Mouse (Mus musculus) CH12.LX (cell line): ENCODE measurements around the gene Tstd2. TPM values are rescaled to one million over a fixed set of nuclear protein-coding genes. Genes with fewer than 3 reads are reported as not detected.

ENCODE experiments used
- DNase-seq: peaks from one replicate; pipeline ENCODE4 v3.0.0-alpha.2; 2013; ENCODE audit errors: extremely low read depth
- H3K27ac ChIP-seq: 2 replicates; pipeline ENCODE4 v1.5.1; 2012; ENCODE audit warnings: low read depth, mild to moderate bottlenecking, control low read depth, moderate library complexity; ENCODE audit not compliant: insufficient read depth
- H3K27me3 ChIP-seq: replicated peaks from 2 replicates; pipeline ENCODE3; 2012; ENCODE audit warnings: inconsistent platforms
- H3K36me3 ChIP-seq, 2 experiments: replicated peaks in 1 of 2; 2 replicates each; pipeline versions ENCODE3 to v1.6.1; 2012; ENCODE audit warnings: inconsistent platforms in 1 of 2, low read length in 1 of 2, mild to moderate bottlenecking in 1 of 2, mixed read lengths in 1 of 2, moderate library complexity in 1 of 2; ENCODE audit not compliant: control insufficient read depth in 1 of 2, insufficient read depth in 1 of 2
- H3K4me1 ChIP-seq, 2 experiments: 2 replicates each; pipeline ENCODE4 v1.6.1; 2012; ENCODE audit warnings: inconsistent platforms in 1 of 2, moderate library complexity in 1 of 2; ENCODE audit not compliant: insufficient read depth in 2 of 2, control insufficient read depth in 1 of 2
- H3K4me2 ChIP-seq: 2 replicates; pipeline ENCODE4 v1.6.1; 2012; ENCODE audit warnings: low read depth, mild to moderate bottlenecking, control low read depth; ENCODE audit not compliant: poor library complexity, insufficient read depth, severe bottlenecking
- H3K4me3 ChIP-seq, 3 experiments: fragments of 150-350 bp in 1 of 3; sonication (generic) in 1 of 3; replicated peaks in 1 of 3; 2 replicates each; pipeline versions ENCODE3 to v1.5.1; 2011 to 2012; ENCODE audit warnings: low read depth in 2 of 3, low read length in 2 of 3, mild to moderate bottlenecking in 2 of 3, moderate library complexity in 2 of 3, control low read depth in 1 of 3, improper control_type of control experiment in 1 of 3, inconsistent platforms in 1 of 3, mixed read lengths in 1 of 3; ENCODE audit not compliant: poor library complexity in 1 of 3
- H3K79me2 ChIP-seq: replicated peaks from 2 replicates; pipeline ENCODE4 v1.6.1; 2012; ENCODE audit warnings: mild to moderate bottlenecking, moderate library complexity; ENCODE audit not compliant: control insufficient read depth, poor library complexity, insufficient read depth, severe bottlenecking; ENCODE audit errors: extremely low read depth
- H3K9ac ChIP-seq: 2 replicates; pipeline ENCODE4 v1.6.1; 2012; ENCODE audit warnings: low read depth, mild to moderate bottlenecking, control low read depth, moderate library complexity; ENCODE audit not compliant: insufficient read depth
- H3K9me3 ChIP-seq: replicated peaks from 2 replicates; pipeline ENCODE3; 2012; ENCODE audit warnings: low read length, inconsistent platforms, mixed read lengths
- E2F4 ChIP-seq: IDR thresholded peaks from 2 replicates; pipeline ENCODE4 v1.6.1; 2011; ENCODE audit warnings: low read depth, low read length, improper control_type of control experiment; ENCODE audit not compliant: insufficient replicate concordance
- EP300 ChIP-seq: IDR thresholded peaks from 2 replicates; pipeline ENCODE4 v1.6.1; 2011; ENCODE audit warnings: low read length, improper control_type of control experiment
- GABPA ChIP-seq: IDR thresholded peaks from 2 replicates; pipeline ENCODE4 v1.6.1; 2012; ENCODE audit warnings: low read depth, low read length, improper control_type of control experiment, inconsistent platforms; ENCODE audit not compliant: insufficient replicate concordance
- JUN ChIP-seq: IDR thresholded peaks from 2 replicates; pipeline ENCODE4 v1.6.1; 2011; ENCODE audit warnings: low read depth, mild to moderate bottlenecking, low read length, improper control_type of control experiment, moderate library complexity; ENCODE audit not compliant: insufficient read depth
- MAFK ChIP-seq: IDR thresholded peaks from 2 replicates; pipeline ENCODE4 v1.6.1; 2011; ENCODE audit warnings: low read length, improper control_type of control experiment; ENCODE audit not compliant: insufficient replicate concordance
- MAZ ChIP-seq: IDR thresholded peaks from 2 replicates; pipeline ENCODE4 v1.6.1; 2012; ENCODE audit warnings: low read depth, mild to moderate bottlenecking, inconsistent platforms, low read length, improper control_type of control experiment, moderate library complexity
- MEF2A ChIP-seq: IDR thresholded peaks from 2 replicates; pipeline ENCODE4 v1.6.1; 2014; ENCODE audit warnings: low read depth, mild to moderate bottlenecking, inconsistent platforms, low read length, improper control_type of control experiment, borderline replicate concordance
- NELFE ChIP-seq: IDR thresholded peaks from 2 replicates; pipeline ENCODE4 v1.6.1; 2011; ENCODE audit warnings: low read depth, low read length, improper control_type of control experiment
- NRF1 ChIP-seq: IDR thresholded peaks from 2 replicates; pipeline ENCODE4 v1.6.1; 2014; ENCODE audit warnings: low read depth, mild to moderate bottlenecking, inconsistent platforms, low read length, improper control_type of control experiment, moderate library complexity
- PAX5 ChIP-seq: IDR thresholded peaks from 2 replicates; pipeline ENCODE4 v1.6.1; 2012; ENCODE audit warnings: low read length, inconsistent platforms, mixed read lengths
- POLR2AphosphoS2 ChIP-seq: IDR thresholded peaks from 2 replicates; pipeline ENCODE4 v1.6.1; 2011; ENCODE audit warnings: low read depth, low read length, improper control_type of control experiment
- RAD21 ChIP-seq: IDR thresholded peaks from 2 replicates; pipeline ENCODE4 v1.6.1; 2011; ENCODE audit warnings: low read depth, mild to moderate bottlenecking, low read length, improper control_type of control experiment, moderate library complexity
- SIN3A ChIP-seq: IDR thresholded peaks from 2 replicates; pipeline ENCODE4 v1.6.1; 2012; ENCODE audit warnings: low read length, improper control_type of control experiment, inconsistent platforms
- TCF12 ChIP-seq: IDR thresholded peaks from 2 replicates; pipeline ENCODE4 v1.6.1; 2014; ENCODE audit warnings: low read depth, mild to moderate bottlenecking, inconsistent platforms, low read length, improper control_type of control experiment
- ZC3H11A ChIP-seq: IDR thresholded peaks from 2 replicates; pipeline ENCODE4 v1.6.1; 2012; ENCODE audit warnings: low read depth, mild to moderate bottlenecking, inconsistent platforms, low read length, improper control_type of control experiment
- ZKSCAN1 ChIP-seq: IDR thresholded peaks from 2 replicates; pipeline ENCODE4 v1.6.1; 2012; ENCODE audit warnings: low read depth, inconsistent platforms, low read length, improper control_type of control experiment, borderline replicate concordance
- dilution Hi-C: fragments of 300-500 bp; cut with MboI; formaldehyde crosslinking; loops from 2 replicates; pipeline ENCODE4 v1.14.3; 2020; ENCODE audit warnings: low sequenced_read_pairs; ENCODE audit not compliant: extremely low pct_unique_long_range_greater_than_20kb, extremely low pct_ligation_motif_present
- in situ Hi-C: fragments of 300-500 bp; cut with MboI; formaldehyde crosslinking; loops from 3 replicates; pipeline ENCODE4 v1.14.3; 2019; ENCODE audit warnings: low sequenced_read_pairs, low pct_ligation_motif_present, low pct_unique_long_range_greater_than_20kb, mixed read lengths
- polyA plus RNA-seq: library from polyadenylated mRNA; unstranded; fragments of >175 nt; gene quantifications from 2 replicates; pipeline ENCODE4 v1.2.1, GENCODE M21; 2012; ENCODE audit warnings: low read depth; ENCODE audit not compliant: insufficient read length
- total RNA-seq, 2 experiments: library from RNA; depleted of rRNA; stranded (reverse); fragments of 300-350 nt in 1 of 2; fragments of >200 nt in 1 of 2; gene quantifications; 2 replicates each; pipeline ENCODE4 v1.2.3; 2012 to 2014

Gene Tstd2
- total and polyA plus RNA-seq, 3 experiments: 29.1 to 36.4 (median 30.4) TPM

GRCm38 (mm10) chr4:46119514-46120094 is 18.9 kb downstream of the Tstd2 start:
- peaks cover 66 to 96% of the 10 kb centered on the region in 2 experiments for H3K36me3 ChIP-seq
- dilution Hi-C loops: no loop called here
- no peak overlapping the region for H3K9ac ChIP-seq
- H3K27ac ChIP-seq: no peak overlapping the region
- H3K27me3 ChIP-seq: no peaks in the 10 kb centered on the region
- H3K4me1 ChIP-seq: no peaks in the 10 kb centered on the region
- TF ChIP-seq RAD21 (peak; percentile 13), MAZ (no peak)
- TF ChIP-seq, all 38 proteins: peak for 1
- in situ Hi-C loops: loop anchor here (10.0 kb wide), 1 partner anchor 175 kb away; no protein-coding TSS in a partner anchor
- Histone ChIP-seq H3K9me3 (no peaks in the 10 kb centered on the region), H3K4me3 (no peak overlapping the region), H3K79me2 (no peaks in the 10 kb centered on the region), H3K4me2 (no peak overlapping the region)
- DNase-seq: no peak

GRCm38 (mm10) chr4:46117536-46117935 is 21.0 kb downstream of the Tstd2 start:
- Histone ChIP-seq H3K27ac (no peak overlapping the region), H3K79me2 (no peaks in the 10 kb centered on the region), H3K27me3 (no peaks in the 10 kb centered on the region), H3K4me2 (no peak overlapping the region), H3K4me1 (no peaks in the 10 kb centered on the region), H3K9ac (no peak overlapping the region), H3K9me3 (no peaks in the 10 kb centered on the region), H3K4me3 (no peak overlapping the region), H3K36me3 (peaks cover 66 to 99% of the 10 kb centered on the region in 2 experiments)
- dilution Hi-C loops: no loop called here
- DNase-seq: no peak
- in situ Hi-C loops: no loop called here
- no peak for TF ChIP-seq RAD21
- no peak for TF ChIP-seq PAX5
- no peak for TF ChIP-seq E2F4
- TF ChIP-seq SIN3A: no peak
- no peak for TF ChIP-seq GABPA

- H3K27ac ChIP-seq: no peak overlapping the region
- H3K79me2 ChIP-seq: no peaks in the 10 kb centered on the region
- in situ Hi-C loops (no loop called here), dilution Hi-C loops (no loop called here)
- H3K27me3 ChIP-seq: no peaks in the 10 kb centered on the region
- H3K36me3 ChIP-seq: peaks cover 58 to 95% of the 10 kb centered on the region in 2 experiments
- TF ChIP-seq MEF2A (no peak), PAX5 (no peak), MAFK (no peak), ZKSCAN1 (no peak), ZC3H11A (no peak), TCF12 (no peak), NELFE (no peak), SIN3A (no peak), POLR2AphosphoS2 (no peak), EP300 (no peak), NRF1 (no peak), JUN (no peak)
- H3K4me2 ChIP-seq: no peak overlapping the region
- no peak overlapping the region for H3K9ac ChIP-seq
- H3K4me3 ChIP-seq: no peak overlapping the region
- no peak for DNase-seq
- H3K4me1 ChIP-seq: no peaks in the 10 kb centered on the region
- no peaks in the 10 kb centered on the region for H3K9me3 ChIP-seq
These were observed 21.8 kb downstream of the Tstd2 start for GRCm38 (mm10) chr4:46116544-46117175.
